Mouse (Mus musculus) heart, adult 18-20 months (tissue): ENCODE data around the gene Cenpi. TPM values are rescaled to one million over a fixed set of nuclear protein-coding genes. Genes with fewer than 3 reads are reported as not detected.
A peak's percentile ranks its signal among the peaks of the same experiment; 100 is the strongest.
"Not testable (repeated sequence)": the region's sequence is repeated elsewhere in the genome, so short reads cannot be mapped to it uniquely, and the experiment has no call there.

ENCODE experiments used
- DNase-seq, 2 experiments: peaks; one replicate each; pipeline ENCODE4 v3.0.0; 2021 to 2022; ENCODE audit warnings: mixed read lengths in 1 of 2
- long read RNA-seq, 2 experiments: library from polyadenylated mRNA; stranded (forward); transcript quantifications; one replicate each; pipeline ENCODE4 v2.0.0; 2021
- total RNA-seq, 2 experiments: library from RNA; stranded (reverse); gene quantifications; 2 replicates each; pipeline ENCODE4 v1.2.3; 2021

Cenpi gene
- total RNA-seq = under 1 TPM; 0.30 to 0.64 TPM
- long read RNA-seq, experiment 1 = 0 reads
- long read RNA-seq, experiment 2, partial matches to known transcripts = 0 of 1 reads
- long read RNA-seq, experiment 2, other reads (novel, unspliced or antisense) = 0 of 1 reads

GRCm38 (mm10) chrX:134307534-134308274 is at the start of gene Cenpi:
TSS of gene Cenpi (plus strand) at chrX:134308084.
- DNase-seq = peak; percentile 87 to 91

DNA sequence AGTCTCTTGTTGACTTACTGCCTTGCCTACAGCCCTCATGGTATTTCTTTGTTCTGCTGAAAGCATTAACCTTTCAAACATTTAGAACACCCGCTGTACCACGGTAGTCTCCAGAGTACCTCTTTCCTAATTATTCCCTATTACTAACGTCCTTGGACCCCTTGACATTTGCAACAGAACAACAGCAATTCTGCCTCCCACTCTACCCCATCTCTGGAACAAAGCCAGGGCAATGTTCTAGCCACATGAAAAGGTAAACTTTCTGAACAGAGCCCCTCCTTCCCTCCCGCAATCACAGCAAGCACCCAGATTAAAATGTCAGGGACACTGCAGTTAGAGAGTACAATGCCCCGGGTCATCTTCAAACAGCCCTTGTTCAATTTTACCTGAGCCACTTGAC is 46.7 kb upstream of the Cenpi start:
- DNase-seq = no peak

- no peak for DNase-seq
Observed at GRCm38 (mm10) chrX:134262129-134262528, 45.8 kb upstream of the Cenpi start.

GRCm38 (mm10) chrX:134275715-134276114 is 32.2 kb upstream of the Cenpi start:
- DNase-seq = peak; percentile 19 to 39

DNA sequence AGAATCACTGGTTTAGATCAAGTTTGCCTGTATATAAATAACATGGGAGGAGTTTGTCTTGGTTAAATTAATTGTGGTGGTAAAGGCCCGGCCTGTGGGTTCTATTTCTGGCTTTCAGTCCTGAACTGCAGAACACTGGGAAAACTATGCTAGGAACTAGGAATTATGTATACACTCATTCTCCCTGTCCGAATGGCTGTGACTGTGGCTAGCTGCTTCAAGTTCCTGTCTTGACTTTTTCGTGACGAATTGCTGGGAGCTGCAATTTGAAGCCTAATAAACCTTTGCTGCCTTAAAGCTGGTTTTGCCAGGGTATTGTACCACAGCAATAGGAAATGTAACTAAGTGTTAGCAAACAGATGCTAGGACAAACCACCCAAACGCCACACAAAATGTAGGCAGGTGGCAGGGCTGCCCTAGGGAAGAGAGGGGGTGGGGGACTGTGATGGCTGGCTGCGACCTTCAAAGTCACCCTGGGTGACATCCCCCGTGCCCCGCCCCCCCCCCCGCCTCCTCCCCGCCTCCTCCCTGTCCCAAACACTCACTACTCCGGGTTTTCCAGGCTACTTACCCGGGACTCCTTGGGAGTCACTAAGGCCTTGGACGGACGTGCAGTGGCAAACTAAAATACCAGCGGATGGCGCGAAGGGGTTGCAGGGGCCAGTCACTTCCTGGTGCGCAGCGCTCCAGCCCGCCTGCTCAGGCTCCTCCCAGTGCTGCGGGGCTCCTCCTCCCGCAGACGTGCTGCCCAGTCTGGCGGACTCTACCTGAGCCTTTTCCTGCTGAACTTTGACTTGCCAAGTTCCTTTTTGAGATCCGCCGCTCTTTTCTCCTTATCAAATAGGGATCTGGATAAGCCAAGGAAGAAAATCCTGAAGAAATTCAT is 31.4 kb upstream of the Cenpi start, which contains the start of gene Trmt2b:
TSS of gene Trmt2b (minus strand) at position 710 of the 886 bp plus-strand sequence.
- peak; percentile 79 to 80 for DNase-seq

DNA sequence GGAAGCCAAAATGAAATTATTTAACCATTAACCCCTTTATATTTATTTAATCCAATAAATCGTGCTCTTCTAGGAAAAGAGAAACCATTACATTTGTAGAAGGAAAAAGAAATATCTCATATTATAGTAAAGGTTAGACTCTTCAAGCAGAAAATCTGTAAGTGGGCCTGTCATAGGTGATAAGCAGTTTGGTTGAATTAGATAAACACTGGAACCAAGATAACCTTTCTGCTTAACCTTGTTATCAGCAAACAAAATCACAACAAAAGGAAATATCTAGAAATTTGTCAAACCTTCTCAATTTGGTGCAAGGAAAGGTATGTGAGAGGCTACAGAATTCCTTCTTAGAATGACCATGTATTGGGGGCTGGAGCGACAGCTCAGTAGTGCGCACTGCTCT is 27.4 kb upstream of the Cenpi start:
- no peak for DNase-seq

DNA sequence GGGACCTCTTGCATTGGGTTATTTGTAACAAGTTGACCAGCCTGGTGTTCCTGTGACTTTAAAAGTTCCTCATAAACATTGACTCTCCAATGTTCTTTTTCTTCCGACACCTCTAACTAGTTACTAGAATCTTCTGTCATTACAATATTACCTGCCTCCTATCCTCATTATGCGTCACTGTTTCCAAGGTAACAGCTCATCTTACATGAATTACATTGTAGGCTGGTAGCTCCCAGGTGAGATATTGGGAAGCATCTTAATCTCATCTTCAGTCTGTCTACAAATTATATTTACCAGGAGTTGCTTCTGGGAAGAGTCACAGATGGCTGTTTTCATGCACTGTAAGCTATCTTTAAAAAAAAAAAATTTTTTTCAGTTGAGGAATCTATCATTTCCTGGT is 22.8 kb upstream of the Cenpi start:
- no peak for DNase-seq

DNA sequence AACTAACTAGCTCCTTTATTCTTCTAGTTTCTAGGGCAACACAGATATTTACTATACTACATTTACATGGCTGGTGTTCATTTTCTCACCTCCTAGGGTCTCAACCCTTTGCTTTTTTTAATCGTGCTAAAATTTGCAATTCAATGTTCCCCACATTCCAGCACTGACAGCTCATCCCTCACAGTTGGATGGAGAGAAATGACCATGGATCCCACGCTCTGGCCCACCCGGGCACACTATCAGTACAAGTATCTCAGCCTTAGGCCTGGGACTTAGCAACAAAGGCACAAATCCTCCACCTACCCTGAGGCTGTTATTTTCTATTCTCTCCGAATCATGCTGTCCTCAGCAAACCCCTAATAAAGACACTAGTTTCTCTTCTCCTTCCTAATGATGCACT is 22.1 kb upstream of the Cenpi start:
- no peak for DNase-seq

GRCm38 (mm10) chrX:134287305-134287704 is 20.6 kb upstream of the Cenpi start:
- no peak for DNase-seq

- DNase-seq = peak in 1 of 2 experiments; percentile 13
Observed at GRCm38 (mm10) chrX:134296301-134296700, 11.6 kb upstream of the Cenpi start.

DNA sequence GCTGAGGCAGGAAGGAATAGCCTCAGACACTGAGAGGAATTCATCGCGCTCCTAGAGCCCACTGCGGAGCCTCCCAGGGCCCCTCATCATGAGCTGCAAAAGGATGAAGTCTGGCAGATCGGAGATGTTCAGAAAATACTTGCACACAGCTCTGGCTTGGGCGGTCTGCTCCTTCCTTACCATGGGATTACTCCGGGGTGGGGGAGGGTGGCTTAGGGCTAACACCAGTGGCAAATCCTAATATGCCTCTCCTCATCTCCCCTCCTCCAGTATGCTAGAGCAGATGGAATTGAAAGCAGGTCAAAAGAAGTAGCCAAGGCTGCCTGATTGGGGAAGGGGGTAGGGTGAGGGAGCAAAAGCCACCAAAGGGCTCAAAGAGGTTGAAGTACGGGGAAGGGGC is 11.1 kb upstream of the Cenpi start:
- DNase-seq = no peak

DNA sequence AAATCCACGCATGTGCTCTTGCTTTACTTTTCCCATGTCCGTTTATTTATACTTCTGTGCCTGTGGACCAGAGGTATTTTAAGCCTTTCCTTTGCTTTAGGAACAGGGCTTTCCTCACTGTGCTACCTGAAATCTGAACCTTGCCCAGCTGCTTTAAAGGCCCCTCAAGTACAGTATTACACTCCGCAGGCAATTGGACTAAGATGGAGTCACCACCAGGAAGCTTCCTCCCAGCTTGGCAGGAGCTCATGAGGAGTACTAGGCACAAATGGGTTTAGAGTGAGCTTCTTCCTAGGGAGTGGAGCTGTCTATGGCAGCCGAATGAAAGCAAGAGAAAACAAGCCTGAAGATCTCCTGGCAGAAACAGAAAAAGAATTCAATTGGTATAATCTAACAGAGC is 10.7 kb upstream of the Cenpi start:
- DNase-seq = no peak

- DNase-seq = no peak
Observed at GRCm38 (mm10) chrX:134300219-134300618, 7.7 kb upstream of the Cenpi start.

- DNase-seq = no peak
Observed at GRCm38 (mm10) chrX:134303287-134303686, 4.6 kb upstream of the Cenpi start.

GRCm38 (mm10) chrX:134308275-134308634 is 371 bp downstream of the Cenpi start:
- DNase-seq = no peak

- DNase-seq = not testable (repeated sequence)
Observed at GRCm38 (mm10) chrX:134311193-134311592, 3.3 kb downstream of the Cenpi start.

- DNase-seq = peak in 1 of 2 experiments; percentile 30
Observed at GRCm38 (mm10) chrX:134319153-134319932, 11.5 kb downstream of the Cenpi start.

- DNase-seq = peak in 1 of 2 experiments; percentile 4
Observed at GRCm38 (mm10) chrX:134333280-134333679, 25.4 kb downstream of the Cenpi start.

- no peak for DNase-seq
Observed at GRCm38 (mm10) chrX:134342735-134343134, 34.9 kb downstream of the Cenpi start.

GRCm38 (mm10) chrX:134350205-134350604 is 42.3 kb downstream of the Cenpi start:
- DNase-seq = no peak

GRCm38 (mm10) chrX:134353848-134354247 is 46.0 kb downstream of the Cenpi start:
- no peak for DNase-seq

DNA sequence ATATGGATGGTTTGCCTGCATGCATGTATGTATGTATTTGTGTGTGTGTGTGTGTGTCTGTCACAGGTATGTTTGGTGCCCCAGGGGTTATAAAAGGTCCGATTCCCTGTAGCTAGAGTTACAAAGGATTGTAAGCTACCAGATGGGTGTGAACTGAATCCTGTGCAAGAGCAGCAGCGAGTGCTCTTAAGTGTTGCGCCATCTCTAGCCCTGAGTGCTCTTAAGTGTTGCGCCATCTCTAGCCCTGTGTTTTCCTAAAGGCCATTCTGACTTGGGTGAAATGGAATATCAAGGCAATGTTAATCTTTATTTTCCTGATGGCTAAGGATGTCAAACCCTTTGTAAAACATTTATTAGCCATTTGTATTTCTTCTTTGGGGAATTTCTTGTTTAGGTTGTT is 51.5 kb downstream of the Cenpi start:
- no peak for DNase-seq
